31 mouse cellular contexts compared by ENCODE assay signal in the genomic region with DNA sequence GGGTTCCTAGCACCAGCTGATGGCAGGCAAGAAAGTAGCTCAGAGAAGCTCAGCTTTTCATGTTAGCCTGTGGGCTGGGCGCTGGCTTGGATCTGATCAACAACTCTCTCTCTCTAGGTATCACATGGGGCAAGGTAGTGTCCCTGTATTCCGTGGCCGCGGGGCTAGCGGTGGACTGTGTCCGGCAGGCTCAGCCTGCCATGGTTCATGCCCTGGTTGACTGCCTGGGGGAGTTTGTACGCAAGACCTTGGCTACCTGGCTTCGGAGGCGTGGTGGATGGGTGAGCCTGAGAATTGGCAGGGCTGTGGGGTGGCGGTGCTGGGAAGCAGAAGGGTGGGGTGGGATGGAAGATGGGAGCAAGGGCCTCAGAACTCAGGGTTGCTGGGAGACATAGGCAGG. TPM values are rescaled to one million over a fixed set of nuclear protein-coding genes. Genes with fewer than 3 reads are reported as not detected.
DNase-seq lines count a peak whose midpoint lies in the region; ATAC-seq and TF ChIP-seq lines count a peak whose summit lies in the region.
"Had no signal": no experiment of that assay in that cellular context is flagged by ENCODE, and none has a peak within 500 bp of the region (broad histone marks: within the 10 kb centered on the region; RNA-seq: fewer than 3 reads in every experiment).

No protein-coding gene starts in this region.

- H3K9me3 ChIP-seq in hindbrain, postnatal 0 days (ENCODE audit: low read length), result no peaks in the 10 kb centered on the region
- H3K9me3 ChIP-seq in hindbrain, embryonic 10.5 days, result no peaks in the 10 kb centered on the region
- H3K9me3 ChIP-seq in E14TG2a.4 (ENCODE audit: low read length), result no peaks in the 10 kb centered on the region
- H3K9me3 ChIP-seq in embryonic facial prominence, embryonic 10.5 days, result no peaks in the 10 kb centered on the region
- H3K9me3 ChIP-seq: embryonic facial prominence, embryonic 12.5 days; G1E; heart, embryonic 13.5 days; hindbrain, embryonic 12.5 days; limb, embryonic 15.5 days; lung, embryonic 15.5 days; megakaryocyte, embryonic 14.5 days; neural tube, embryonic 15.5 days had no signal

- TF ChIP-seq CTCF in hindbrain, postnatal 0 days (IDR thresholded peaks at IDR 0.05; ENCODE audit: low read depth), result no peak
- TF ChIP-seq CTCF in E14TG2a.4 (conservative IDR thresholded peaks at IDR 0.05; ENCODE audit: low read length), result no peak
- TF ChIP-seq CTCF in kidney, adult 2 months (conservative IDR thresholded peaks at IDR 0.05; ENCODE audit: insufficient read depth, insufficient read length, low read depth, low read length), result no peak

- 0 out of 2 replicates have a peak, but pooled peaks have one; percentile 13 for ATAC-seq in hindbrain, postnatal 0 days
- ATAC-seq: CD4-positive, CD25-positive, alpha-beta regulatory T cell, adult 4 months; forebrain, postnatal 0 days; midbrain, embryonic 16.5 days; Patski had no signal

- DNase-seq in hindbrain, postnatal 0 days (ENCODE audit: low spot score), result no peak
- DNase-seq in hindbrain, embryonic 10.5 days (ENCODE audit: low spot score), result no peak
- DNase-seq in kidney, adult 2 months, result peak; percentile 77
- peak; percentile 46 to 79 for DNase-seq in kidney, postnatal 36 days
- no peak for DNase-seq in urinary bladder, adult 18-20 months (ENCODE audit: low spot score in 2 of 2)
- no peak for DNase-seq in embryonic facial prominence, embryonic 10.5 days (ENCODE audit: low spot score)
- DNase-seq in spleen, postnatal 14 days (ENCODE audit: low spot score in 2 of 2), result no peak
- DNase-seq: adrenal gland, postnatal 36 days; cerebellum, adult 11 months; cerebellum, postnatal 14 days; forebrain, postnatal 0 days; gastrocnemius, postnatal 14 days; heart, adult 18-20 months; heart, postnatal 14 days; left cerebral cortex, postnatal 4 days; lung, postnatal 36 days; right cerebral cortex, adult 18-20 months; thymus, postnatal 14 days had no signal

- H3K9ac ChIP-seq in hindbrain, postnatal 0 days (replicated peaks; ENCODE audit: low read length), result no peak overlapping the region
- H3K9ac ChIP-seq: embryonic facial prominence, embryonic 12.5 days; forebrain, postnatal 0 days; heart, embryonic 13.5 days; hindbrain, embryonic 12.5 days; limb, embryonic 15.5 days; lung, embryonic 15.5 days; neural tube, embryonic 15.5 days had no signal

- TF ChIP-seq POLR2A in kidney, adult 2 months (IDR thresholded peaks at IDR 0.05; ENCODE audit: low read depth, low read length), result no peak

- H3K36me3 ChIP-seq in hindbrain, postnatal 0 days (ENCODE audit: insufficient read depth, low read length), result peaks cover 11% of the 10 kb centered on the region
- peaks cover 40% of the 10 kb centered on the region for H3K36me3 ChIP-seq in hindbrain, embryonic 10.5 days
- H3K36me3 ChIP-seq in E14TG2a.4 (ENCODE audit: insufficient read depth, low read length), result peaks cover 40% of the 10 kb centered on the region
- H3K36me3 ChIP-seq in kidney, adult 2 months (ENCODE audit: control insufficient read depth, insufficient read depth, low read length), result no peaks in the 10 kb centered on the region
- peaks cover 54% of the 10 kb centered on the region for H3K36me3 ChIP-seq in embryonic facial prominence, embryonic 10.5 days (replicated peaks)
- H3K36me3 ChIP-seq: G1E had no signal

- no peak overlapping the region for H3K4me3 ChIP-seq in hindbrain, postnatal 0 days (ENCODE audit: low read length)
- no peak overlapping the region for H3K4me3 ChIP-seq in hindbrain, embryonic 10.5 days
- peak overlapping the region; percentile 39; the same call in 1 of the 2 replicates for H3K4me3 ChIP-seq in E14TG2a.4 (replicated peaks; ENCODE audit: low read length)
- no peak overlapping the region for H3K4me3 ChIP-seq in kidney, adult 2 months (ENCODE audit: insufficient read depth, low read depth, low read length)
- no peak overlapping the region for H3K4me3 ChIP-seq in embryonic facial prominence, embryonic 10.5 days
- H3K4me3 ChIP-seq: embryonic facial prominence, embryonic 12.5 days; heart, embryonic 13.5 days; hindbrain, embryonic 12.5 days; left cerebral cortex, adult 2 months; limb, embryonic 15.5 days; lung, embryonic 15.5 days; megakaryocyte, embryonic 14.5 days; neural tube, embryonic 15.5 days had no signal

- H3K4me1 ChIP-seq in hindbrain, postnatal 0 days (ENCODE audit: insufficient read depth, low read length), result no peaks in the 10 kb centered on the region
- H3K4me1 ChIP-seq in hindbrain, embryonic 10.5 days (replicated peaks), result no peaks in the 10 kb centered on the region
- peaks cover 20% of the 10 kb centered on the region for H3K4me1 ChIP-seq in E14TG2a.4 (replicated peaks; ENCODE audit: low read depth, low read length)
- H3K4me1 ChIP-seq in kidney, adult 2 months (ENCODE audit: control insufficient read depth, insufficient read depth, low read length), result peaks cover 13% of the 10 kb centered on the region
- peaks cover 7% of the 10 kb centered on the region; the same call in 1 of the 2 replicates for H3K4me1 ChIP-seq in embryonic facial prominence, embryonic 10.5 days
- H3K4me1 ChIP-seq: embryonic facial prominence, embryonic 12.5 days; hindbrain, embryonic 12.5 days; limb, embryonic 15.5 days; neural tube, embryonic 15.5 days had no signal

- no peak overlapping the region for H3K4me2 ChIP-seq in hindbrain, postnatal 0 days (ENCODE audit: low read depth, low read length)
- H3K4me2 ChIP-seq: embryonic facial prominence, embryonic 12.5 days; heart, embryonic 13.5 days; hindbrain, embryonic 12.5 days; limb, embryonic 15.5 days; lung, embryonic 15.5 days; neural tube, embryonic 15.5 days had no signal

- 95% methylated on average over 10 of the region's 10 CpGs for WGBS in hindbrain, postnatal 0 days
- 94% methylated on average over 10 of the region's 10 CpGs for WGBS in hindbrain, embryonic 10.5 days
- 54% methylated on average over 10 of the region's 10 CpGs for WGBS in kidney, adult 2 months
- WGBS in embryonic facial prominence, embryonic 10.5 days, result 95% methylated on average over 10 of the region's 10 CpGs

- H3K27ac ChIP-seq in hindbrain, postnatal 0 days, result no peak overlapping the region
- no peak overlapping the region for H3K27ac ChIP-seq in hindbrain, embryonic 10.5 days
- H3K27ac ChIP-seq in kidney, adult 2 months (ENCODE audit: insufficient read depth, low read depth, low read length), result peak overlapping the region; percentile 69; the same call in 1 of the 2 replicates
- no peak overlapping the region for H3K27ac ChIP-seq in embryonic facial prominence, embryonic 10.5 days (replicated peaks)
- H3K27ac ChIP-seq: embryonic facial prominence, embryonic 12.5 days; heart, embryonic 13.5 days; hindbrain, embryonic 12.5 days; left cerebral cortex, adult 2 months; limb, embryonic 15.5 days; neural tube, embryonic 15.5 days had no signal

- H3K27me3 ChIP-seq in hindbrain, postnatal 0 days (ENCODE audit: insufficient read depth, low read length), result no peaks in the 10 kb centered on the region
- no peaks in the 10 kb centered on the region for H3K27me3 ChIP-seq in hindbrain, embryonic 10.5 days (ENCODE audit: insufficient read depth, poor library complexity, severe bottlenecking)
- no peaks in the 10 kb centered on the region for H3K27me3 ChIP-seq in E14TG2a.4 (ENCODE audit: insufficient read depth, low read length)
- no peaks in the 10 kb centered on the region for H3K27me3 ChIP-seq in kidney, adult 2 months (replicated peaks; ENCODE audit: control insufficient read depth, insufficient read depth, low read length)
- H3K27me3 ChIP-seq in embryonic facial prominence, embryonic 10.5 days (replicated peaks; ENCODE audit: low read depth, poor library complexity, severe bottlenecking), result no peaks in the 10 kb centered on the region
- H3K27me3 ChIP-seq: embryonic facial prominence, embryonic 12.5 days; heart, embryonic 13.5 days; hindbrain, embryonic 12.5 days; limb, embryonic 15.5 days; lung, embryonic 15.5 days; neural tube, embryonic 15.5 days; Patski had no signal

RNA-seq across cellular contexts. Expression of gene Bok, which starts 8.5 kb away (rescaled TPM):
- 133 and 136 TPM in 2 replicates for total RNA-seq in hindbrain, postnatal 0 days (2014; rRNA removed)
- polyA plus RNA-seq in hindbrain, postnatal 0 days (2015; fragmentation: Nextera tagmentation; extraction: Ambion mirVana), result 97.6 and 103 TPM in 2 replicates
- polyA plus RNA-seq in hindbrain, embryonic 10.5 days (2016; fragmentation: Nextera tagmentation; extraction: Ambion mirVana), result 38.7 and 41.6 TPM in 2 replicates
- polyA plus RNA-seq in kidney, adult 2 months (2012; rRNA removed), result 55.9 and 62.3 TPM in 2 replicates
- polyA plus RNA-seq in embryonic facial prominence, embryonic 10.5 days (2016; fragmentation: Nextera tagmentation; extraction: Ambion mirVana), result 38.1 and 38.6 TPM in 2 replicates
- total RNA-seq: G1E had no signal
- polyA plus RNA-seq: CD4-positive, CD25-positive, alpha-beta regulatory T cell, adult 4 months; G1E had no signal

RNA-seq across cellular contexts. Expression of gene Stk25, which starts 35.5 kb away (rescaled TPM):
- 261 and 340 TPM in 2 replicates for total RNA-seq in hindbrain, postnatal 0 days (2014; rRNA removed)
- 309 and 328 TPM in 2 replicates for polyA plus RNA-seq in hindbrain, postnatal 0 days (2015; fragmentation: Nextera tagmentation; extraction: Ambion mirVana)
- 177 and 215 TPM in 2 replicates for polyA plus RNA-seq in hindbrain, embryonic 10.5 days (2016; fragmentation: Nextera tagmentation; extraction: Ambion mirVana)
- 102 and 103 TPM in 2 replicates for polyA plus RNA-seq in kidney, adult 2 months (2012; rRNA removed)
- polyA plus RNA-seq in embryonic facial prominence, embryonic 10.5 days (2016; fragmentation: Nextera tagmentation; extraction: Ambion mirVana), result 164 and 174 TPM in 2 replicates

RNA-seq across cellular contexts. Expression of gene Atg4b, which starts 57.4 kb away (rescaled TPM):
- 51.1 and 75.8 TPM in 2 replicates for total RNA-seq in hindbrain, postnatal 0 days (2014; rRNA removed)
- 75.0 and 76.3 TPM in 2 replicates for polyA plus RNA-seq in hindbrain, postnatal 0 days (2015; fragmentation: Nextera tagmentation; extraction: Ambion mirVana)
- 83.7 and 103 TPM in 2 replicates for polyA plus RNA-seq in hindbrain, embryonic 10.5 days (2016; fragmentation: Nextera tagmentation; extraction: Ambion mirVana)
- 43.7 and 46.3 TPM in 2 replicates for polyA plus RNA-seq in kidney, adult 2 months (2012; rRNA removed)
- 95.3 and 98.1 TPM in 2 replicates for polyA plus RNA-seq in embryonic facial prominence, embryonic 10.5 days (2016; fragmentation: Nextera tagmentation; extraction: Ambion mirVana)

Comparison
In these comparisons a context has a peak if more than half of its experiments do, and no peak if none do; other contexts are left out.
1. DNase-seq: peak in kidney, adult 2 months (single experiment) and kidney, postnatal 36 days (2 of 2); none in hindbrain, postnatal 0 days (single experiment), hindbrain, embryonic 10.5 days (single experiment), urinary bladder, adult 18-20 months (0 of 2), embryonic facial prominence, embryonic 10.5 days (single experiment) and spleen, postnatal 14 days (0 of 2).